Mouse (Mus musculus): ENCODE data around the gene Tex44. TPM values are rescaled to one million over a fixed set of nuclear protein-coding genes. Genes with fewer than 3 reads are reported as not detected.

The Tex44 gene
- polyA plus RNA-seq, 1 experiment from 2014 or later, result not detected

- H3K4me3 ChIP-seq (replicated peaks), result no peak overlapping the region
- DNase-seq (no peak), ATAC-seq (ENCODE audit: low read depth) (no peak)
- no peaks in the 10 kb centered on the region for H3K36me3 ChIP-seq
- H3K27ac ChIP-seq, result no peak overlapping the region
- peaks cover 11% of the 10 kb centered on the region for H3K4me1 ChIP-seq (replicated peaks)
- H3K4me2 ChIP-seq, result no peak overlapping the region
- H3K9me3 ChIP-seq (replicated peaks), result no peaks in the 10 kb centered on the region
- H3K9ac ChIP-seq, result no peak overlapping the region
- WGBS (ENCODE audit: insufficient replicate concordance), result 31% methylated on average over 2 of the region's 3 CpGs
- no peaks in the 10 kb centered on the region for H3K27me3 ChIP-seq
Observed at GRCm38 (mm10) chr1:86399322-86399721, 26.8 kb upstream of the Tex44 start.

DNA sequence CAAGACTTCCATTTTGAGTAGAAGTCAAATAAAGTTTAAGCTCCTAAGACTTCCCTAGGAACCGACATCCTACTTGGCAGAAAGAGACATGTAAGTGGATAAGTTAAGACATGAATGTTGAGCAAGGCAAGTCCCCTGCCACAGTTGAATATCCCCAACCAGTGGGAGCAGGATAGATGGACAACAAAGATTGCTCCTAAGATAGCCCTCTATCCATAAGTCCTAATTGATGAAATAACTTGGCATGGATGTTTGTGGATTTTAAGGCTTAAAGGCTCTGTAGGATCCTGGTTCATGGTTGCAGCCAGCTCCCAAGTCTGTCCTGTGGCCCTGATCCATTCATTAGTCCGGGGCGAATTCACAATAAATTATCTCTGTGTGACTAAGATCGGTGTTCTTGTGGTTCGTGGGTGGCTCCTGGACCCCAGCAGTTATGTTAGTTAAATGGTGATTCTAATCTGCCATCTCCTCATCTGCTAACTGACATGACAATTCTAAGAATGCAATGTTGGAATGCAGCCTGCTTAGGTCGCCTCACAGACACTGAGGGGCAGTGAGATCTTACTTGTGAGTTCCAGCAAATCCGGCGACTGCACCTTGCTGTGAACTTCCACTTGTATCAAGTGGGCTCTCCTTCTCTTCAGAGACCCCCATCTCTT lies 25.9 kb upstream of the Tex44 start:
- H3K4me1 ChIP-seq (replicated peaks), result peaks cover 11% of the 10 kb centered on the region
- no peak overlapping the region for H3K4me2 ChIP-seq
- ATAC-seq (ENCODE audit: low read depth) (no peak), DNase-seq (no peak)
- no peak overlapping the region for H3K4me3 ChIP-seq (replicated peaks)
- no peak overlapping the region for H3K9ac ChIP-seq
- H3K9me3 ChIP-seq (replicated peaks), result 0 out of 2 replicates have a peak, but pooled peaks cover 3% of the 10 kb centered on the region
- no peaks in the 10 kb centered on the region for H3K27me3 ChIP-seq
- WGBS (ENCODE audit: insufficient replicate concordance), result 33% methylated on average over 8 of the region's 8 CpGs
- H3K27ac ChIP-seq, result no peak overlapping the region
- no peaks in the 10 kb centered on the region for H3K36me3 ChIP-seq

DNA sequence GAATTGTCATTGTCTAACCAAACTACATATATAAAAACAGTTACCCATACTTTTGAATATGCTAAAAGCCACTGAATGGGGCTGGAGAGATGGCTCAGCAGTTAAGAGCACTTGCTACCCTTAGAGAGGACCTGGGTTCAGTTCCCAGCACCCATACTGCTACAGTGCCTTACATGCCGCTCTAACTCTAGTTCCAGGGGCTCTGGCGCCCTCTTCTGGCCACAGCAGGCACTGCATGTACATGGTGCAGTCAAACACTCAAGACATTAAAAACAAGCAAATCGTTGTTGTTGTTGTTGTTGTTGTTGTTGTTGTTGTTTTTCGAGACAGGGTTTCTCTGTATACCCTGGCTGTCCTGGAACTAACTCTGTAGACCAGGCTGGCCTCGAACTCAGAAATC lies 21.3 kb upstream of the Tex44 start:
- Histone ChIP-seq H3K9ac (no peak overlapping the region), H3K27ac (no peak overlapping the region), H3K4me2 (no peak overlapping the region), H3K36me3 (no peaks in the 10 kb centered on the region), H3K9me3 (replicated peaks) (0 out of 2 replicates have a peak, but pooled peaks cover 3% of the 10 kb centered on the region), H3K4me1 (replicated peaks) (peaks cover 19% of the 10 kb centered on the region), H3K4me3 (replicated peaks) (no peak overlapping the region), H3K27me3 (no peaks in the 10 kb centered on the region)
- DNase-seq (no peak), ATAC-seq (ENCODE audit: low read depth) (no peak)
- WGBS (ENCODE audit: insufficient replicate concordance), result 46% methylated on average over 5 of the region's 5 CpGs

- Histone ChIP-seq H3K4me3 (replicated peaks) (no peak overlapping the region), H3K36me3 (no peaks in the 10 kb centered on the region), H3K9me3 (replicated peaks) (0 out of 2 replicates have a peak, but pooled peaks cover 3% of the 10 kb centered on the region), H3K27me3 (no peaks in the 10 kb centered on the region), H3K9ac (no peak overlapping the region), H3K4me1 (replicated peaks) (peaks cover 15% of the 10 kb centered on the region), H3K27ac (peak overlapping the region; percentile 53), H3K4me2 (no peak overlapping the region)
- ATAC-seq (ENCODE audit: low read depth), result peak; percentile 22; the same call in 1 of the 2 replicates
- 30% methylated on average over 4 of the region's 4 CpGs for WGBS (ENCODE audit: insufficient replicate concordance)
- no peak for DNase-seq
Observed at GRCm38 (mm10) chr1:86406313-86406712, 19.8 kb upstream of the Tex44 start.

DNA sequence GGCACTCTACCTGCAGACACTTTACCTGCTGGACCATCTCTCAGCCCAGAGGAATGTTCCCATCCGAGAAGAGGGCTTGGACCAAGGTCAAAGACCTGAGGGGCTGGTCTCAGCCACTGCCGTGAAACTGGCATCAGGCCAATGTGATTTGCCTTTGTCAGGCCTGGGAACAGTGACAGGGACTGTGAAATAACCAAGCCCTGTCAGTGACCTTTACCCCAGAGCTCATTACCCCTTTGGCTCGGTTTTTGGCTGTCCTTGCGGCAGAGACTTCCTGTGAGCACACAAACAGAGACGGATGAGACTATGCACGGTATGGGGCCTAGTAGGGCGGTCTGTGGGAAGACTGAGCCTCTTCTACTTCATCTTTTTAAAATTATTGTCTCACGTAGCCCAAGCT lies 19.2 kb upstream of the Tex44 start:
- ATAC-seq (ENCODE audit: low read depth) (peak; percentile 70), DNase-seq (no peak)
- 42% methylated on average over 8 of the region's 8 CpGs for WGBS (ENCODE audit: insufficient replicate concordance)
- Histone ChIP-seq H3K36me3 (no peaks in the 10 kb centered on the region), H3K9me3 (replicated peaks) (0 out of 2 replicates have a peak, but pooled peaks cover 3% of the 10 kb centered on the region), H3K9ac (no peak overlapping the region), H3K4me2 (no peak overlapping the region), H3K4me3 (replicated peaks) (no peak overlapping the region), H3K27ac (peak overlapping the region; percentile 53; the same call in 1 of the 2 replicates), H3K27me3 (no peaks in the 10 kb centered on the region), H3K4me1 (replicated peaks) (peaks cover 15% of the 10 kb centered on the region)

- H3K27ac ChIP-seq, result no peak overlapping the region
- no peak overlapping the region for H3K9ac ChIP-seq
- no peak for ATAC-seq (ENCODE audit: low read depth)
- H3K4me2 ChIP-seq, result no peak overlapping the region
- WGBS (ENCODE audit: insufficient replicate concordance), result 75% methylated on average over 10 of the region's 10 CpGs
- peaks cover 15% of the 10 kb centered on the region for H3K4me1 ChIP-seq (replicated peaks)
- no peak for DNase-seq
- no peaks in the 10 kb centered on the region for H3K27me3 ChIP-seq
- H3K9me3 ChIP-seq (replicated peaks), result 0 out of 2 replicates have a peak, but pooled peaks cover 3% of the 10 kb centered on the region
- H3K4me3 ChIP-seq (replicated peaks), result no peak overlapping the region
- no peaks in the 10 kb centered on the region for H3K36me3 ChIP-seq
Observed at GRCm38 (mm10) chr1:86408515-86408914, 17.6 kb upstream of the Tex44 start.

- H3K4me2 ChIP-seq, result no peak overlapping the region
- H3K27ac ChIP-seq, result no peak overlapping the region
- H3K4me3 ChIP-seq (replicated peaks), result no peak overlapping the region
- H3K9ac ChIP-seq, result no peak overlapping the region
- no peak for DNase-seq
- peaks cover 15% of the 10 kb centered on the region for H3K4me1 ChIP-seq (replicated peaks)
- no peaks in the 10 kb centered on the region for H3K27me3 ChIP-seq
- WGBS (ENCODE audit: insufficient replicate concordance), result 92% methylated on average over 2 of the region's 2 CpGs
- 0 out of 2 replicates have a peak, but pooled peaks cover 3% of the 10 kb centered on the region for H3K9me3 ChIP-seq (replicated peaks)
- H3K36me3 ChIP-seq, result no peaks in the 10 kb centered on the region
- no peak for ATAC-seq (ENCODE audit: low read depth)
Observed at GRCm38 (mm10) chr1:86409476-86409875, 16.7 kb upstream of the Tex44 start.

DNA sequence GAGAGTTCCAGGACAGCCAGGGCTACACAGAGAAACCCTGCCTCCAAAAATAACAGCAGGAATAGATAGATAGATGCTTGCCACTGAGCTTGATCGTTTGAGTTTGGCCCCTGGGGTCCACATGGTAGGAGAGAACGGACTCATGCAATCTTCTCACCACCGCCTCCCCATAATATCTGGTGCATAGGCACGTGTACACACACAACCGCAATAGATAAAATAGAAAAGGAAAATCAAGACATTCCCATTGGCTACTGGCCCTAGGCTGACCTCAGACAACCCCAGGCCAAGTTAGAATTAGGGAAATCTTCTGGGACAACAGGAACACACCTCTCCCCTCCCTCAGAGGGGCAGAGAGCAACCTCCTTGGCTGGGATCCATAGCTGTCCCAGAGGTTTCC lies 11.4 kb upstream of the Tex44 start:
- ATAC-seq (ENCODE audit: low read depth), result no peak
- Histone ChIP-seq H3K4me1 (replicated peaks) (peaks cover 5% of the 10 kb centered on the region), H3K27ac (no peak overlapping the region), H3K36me3 (no peaks in the 10 kb centered on the region), H3K4me2 (no peak overlapping the region), H3K9me3 (replicated peaks) (no peaks in the 10 kb centered on the region), H3K4me3 (replicated peaks) (no peak overlapping the region), H3K9ac (no peak overlapping the region), H3K27me3 (no peaks in the 10 kb centered on the region)
- DNase-seq, result no peak
- 51% methylated on average over 5 of the region's 5 CpGs for WGBS (ENCODE audit: insufficient replicate concordance)

GRCm38 (mm10) chr1:86415144-86415543 lies 11.0 kb upstream of the Tex44 start:
- 0 out of 2 replicates have a peak, but pooled peaks have one; percentile 2 for ATAC-seq (ENCODE audit: low read depth)
- WGBS (ENCODE audit: insufficient replicate concordance), result 27% methylated on average over 2 of the region's 2 CpGs

DNA sequence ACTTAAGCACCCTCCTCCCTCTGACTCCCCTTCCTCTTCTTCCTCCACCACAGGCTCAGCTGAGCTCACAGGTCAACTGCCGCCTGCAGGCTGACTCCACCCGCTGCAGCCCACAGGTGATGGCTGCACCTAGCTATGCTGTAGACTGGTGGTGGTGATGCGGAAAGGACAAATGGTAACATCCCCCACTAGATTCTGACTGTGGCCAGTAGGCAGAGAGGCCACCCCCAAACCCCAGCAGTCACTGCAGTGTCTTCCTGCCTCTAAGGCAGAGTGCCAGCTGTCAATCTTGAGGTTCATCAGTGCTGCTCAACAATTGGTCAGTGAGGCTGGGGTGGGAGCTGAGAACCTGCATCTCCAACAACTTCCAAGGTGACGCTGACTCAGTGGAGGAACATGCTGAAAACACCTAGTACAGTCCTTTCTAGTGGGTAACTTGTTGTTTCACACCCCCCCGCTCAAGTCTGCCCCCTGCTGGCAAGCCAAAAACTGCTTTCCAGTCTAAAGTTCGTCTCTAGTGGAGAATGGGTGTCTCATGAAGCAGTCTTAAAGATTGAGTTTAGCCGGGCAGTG lies 10.4 kb upstream of the Tex44 start:
- no peak overlapping the region for H3K9ac ChIP-seq

More at GRCm38 (mm10) chr1:86415144-86415543, 11.0 kb upstream of the Tex44 start:
- H3K9me3 ChIP-seq (replicated peaks), result no peaks in the 10 kb centered on the region
- no peak overlapping the region for H3K4me3 ChIP-seq (replicated peaks)
- no peak for DNase-seq
- no peaks in the 10 kb centered on the region for H3K36me3 ChIP-seq
- H3K4me1 ChIP-seq (replicated peaks), result peaks cover 5% of the 10 kb centered on the region
- H3K4me2 ChIP-seq, result no peak overlapping the region
- no peak overlapping the region for H3K27ac ChIP-seq
- H3K27me3 ChIP-seq, result no peaks in the 10 kb centered on the region
- H3K9ac ChIP-seq, result no peak overlapping the region

DNA sequence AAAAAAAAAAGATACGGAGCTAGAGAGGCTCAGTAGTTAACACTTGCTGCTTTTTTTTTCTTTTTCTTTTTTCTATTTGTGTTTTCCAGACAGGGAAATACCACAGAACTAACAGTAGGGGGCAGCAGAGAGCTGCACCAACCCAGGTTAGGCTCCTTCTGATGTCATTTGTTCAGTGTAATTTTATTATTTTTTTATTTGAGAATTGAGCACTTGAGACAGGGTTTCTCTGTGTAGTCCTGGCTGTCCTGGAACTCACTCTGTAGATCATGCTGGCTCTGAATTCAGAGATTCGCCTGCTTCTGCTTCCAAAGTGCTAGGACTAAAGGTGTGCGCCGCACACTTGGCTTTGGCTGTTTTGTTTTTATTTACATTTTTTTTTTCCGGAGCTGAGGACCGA lies 9.8 kb upstream of the Tex44 start:
- DNase-seq (no peak), ATAC-seq (ENCODE audit: low read depth) (no peak)
- H3K4me3 ChIP-seq (replicated peaks), result no peak overlapping the region
- H3K27ac ChIP-seq, result no peak overlapping the region
- WGBS (ENCODE audit: insufficient replicate concordance), result 52% methylated on average over 6 of the region's 6 CpGs
- H3K36me3 ChIP-seq, result no peaks in the 10 kb centered on the region
- H3K9ac ChIP-seq, result no peak overlapping the region
- H3K27me3 ChIP-seq, result no peaks in the 10 kb centered on the region
- H3K9me3 ChIP-seq (replicated peaks), result no peaks in the 10 kb centered on the region
- peaks cover 5% of the 10 kb centered on the region for H3K4me1 ChIP-seq (replicated peaks)
- no peak overlapping the region for H3K4me2 ChIP-seq

More for the DNA sequence above, 10.4 kb upstream of the Tex44 start:
- H3K4me1 ChIP-seq (replicated peaks), result peaks cover 5% of the 10 kb centered on the region
- H3K27ac ChIP-seq, result no peak overlapping the region; the same call in 1 of the 2 replicates
- no peaks in the 10 kb centered on the region for H3K27me3 ChIP-seq
- WGBS (ENCODE audit: insufficient replicate concordance), result 44% methylated on average over 7 of the region's 7 CpGs
- H3K4me3 ChIP-seq (replicated peaks), result no peak overlapping the region
- no peaks in the 10 kb centered on the region for H3K36me3 ChIP-seq
- DNase-seq (no peak), ATAC-seq (ENCODE audit: low read depth) (peak; percentile 54; the same call in 1 of the 2 replicates)
- H3K4me2 ChIP-seq, result no peak overlapping the region
- H3K9me3 ChIP-seq (replicated peaks), result no peaks in the 10 kb centered on the region

DNA sequence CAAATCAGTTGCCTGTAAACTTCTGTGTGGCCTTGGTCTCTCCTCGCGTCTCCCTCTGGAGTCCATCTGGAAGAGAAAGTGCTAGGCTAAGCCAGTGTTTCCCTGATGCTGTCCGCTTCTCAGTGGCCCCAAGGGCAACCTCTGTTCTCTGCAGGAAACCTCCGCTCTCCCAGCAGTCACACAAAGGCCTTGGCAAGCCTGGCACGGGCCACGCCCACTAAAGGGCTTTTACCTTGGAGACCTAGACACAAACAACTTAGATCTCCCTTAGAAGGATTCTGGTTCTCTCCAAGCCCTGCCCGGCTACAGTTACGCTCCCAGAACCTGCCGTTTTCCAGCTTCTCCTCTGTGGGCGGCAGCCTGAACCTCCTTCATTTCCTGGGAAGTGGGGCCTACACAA lies 5.1 kb upstream of the Tex44 start:
- WGBS (ENCODE audit: insufficient replicate concordance), result 67% methylated on average over 10 of the region's 10 CpGs
- Histone ChIP-seq H3K4me3 (replicated peaks) (no peak overlapping the region), H3K27ac (no peak overlapping the region), H3K4me2 (no peak overlapping the region), H3K36me3 (no peaks in the 10 kb centered on the region), H3K4me1 (replicated peaks) (no peaks in the 10 kb centered on the region), H3K27me3 (no peaks in the 10 kb centered on the region), H3K9ac (no peak overlapping the region), H3K9me3 (replicated peaks) (no peaks in the 10 kb centered on the region)
- ATAC-seq (ENCODE audit: low read depth), result no peak
- no peak for DNase-seq

Data from liver, embryonic 13.5 days (tissue).